Mouse (Mus musculus) liver, postnatal 0 days (tissue): ENCODE results near the gene Capn9.

Experiments used
- CTCF ChIP-seq: sonication (generic); IDR thresholded peaks from 2 replicates; pipeline ENCODE4 v1.5.1; 2016; ENCODE audit warnings: antibody characterized with exemption, low read depth
- EP300 ChIP-seq: IDR thresholded peaks from 2 replicates; pipeline ENCODE4 v1.6.1; 2016; ENCODE audit warnings: antibody characterized with exemption, low read depth, mild to moderate bottlenecking

GRCm38 (mm10) chr8:124556658-124557057 lies 19.3 kb upstream of the Capn9 start:
- TF ChIP-seq CTCF (no peak), EP300 (no peak)
